Mouse (Mus musculus): ENCODE measurements around the gene Lrp2.

GRCm38 (mm10) chr2:69587896-69588295 is 2.0 kb upstream of the Lrp2 start:
- TF ChIP-seq CTCF (IDR thresholded peaks at IDR 0.05; ENCODE audit: low read depth, low read length) = no peak
- TF ChIP-seq POLR2A (IDR thresholded peaks at IDR 0.05; ENCODE audit: insufficient read depth, low read length) = no peak

All from ES-Bruce4 (cell line).